Mouse (Mus musculus): ENCODE measurements around the gene Atxn1. TPM values are rescaled to one million over a fixed set of nuclear protein-coding genes. Genes with fewer than 3 reads are reported as not detected.
A peak's percentile ranks its signal among the peaks of the same experiment; 100 is the strongest.

Gene Atxn1
- total RNA-seq, 2 experiments from 2014 or later, result 36.1 to 52.4 TPM

GRCm38 (mm10) chr13:45576185-45576584 lies 388.6 kb downstream of the Atxn1 start:
- DNase-seq, result peak; percentile 63 to 81

- DNase-seq, result peak; percentile 63 to 78
Measured at GRCm38 (mm10) chr13:45572768-45573167, 392.0 kb downstream of the Atxn1 start.

GRCm38 (mm10) chr13:45571795-45572262 lies 393.0 kb downstream of the Atxn1 start:
- peak; percentile 71 to 83 for DNase-seq

- peak in 1 of 2 experiments; percentile 2 for DNase-seq
Measured at GRCm38 (mm10) chr13:45569932-45570331, 394.9 kb downstream of the Atxn1 start.

GRCm38 (mm10) chr13:45564946-45565345 lies 399.9 kb downstream of the Atxn1 start:
- DNase-seq, result no peak

GRCm38 (mm10) chr13:45562011-45562410 lies 402.8 kb downstream of the Atxn1 start:
- DNase-seq, result peak in 1 of 2 experiments; percentile 36

- DNase-seq, result peak in 1 of 2 experiments; percentile 24
Measured at GRCm38 (mm10) chr13:45560543-45560942, 404.3 kb downstream of the Atxn1 start.

- no peak for DNase-seq
Measured at GRCm38 (mm10) chr13:45559258-45559657, 405.6 kb downstream of the Atxn1 start.

GRCm38 (mm10) chr13:45558367-45558766 lies 406.4 kb downstream of the Atxn1 start:
- DNase-seq, result no peak

GRCm38 (mm10) chr13:45553674-45554073 lies 411.1 kb downstream of the Atxn1 start:
- DNase-seq, result peak; percentile 31 to 37

- no peak for DNase-seq
Measured at GRCm38 (mm10) chr13:45547549-45547948, 417.3 kb downstream of the Atxn1 start.

- DNase-seq, result no peak
Measured at GRCm38 (mm10) chr13:45546946-45547345, 417.9 kb downstream of the Atxn1 start.

GRCm38 (mm10) chr13:45545974-45546373 lies 418.8 kb downstream of the Atxn1 start:
- peak in 1 of 2 experiments; percentile 15 for DNase-seq

- peak; percentile 67 to 83 for DNase-seq
Measured at GRCm38 (mm10) chr13:45539205-45539568, 425.6 kb downstream of the Atxn1 start.

GRCm38 (mm10) chr13:45538532-45539204 lies 426.1 kb downstream of the Atxn1 start:
- peak; percentile 61 to 71 for DNase-seq

GRCm38 (mm10) chr13:45538091-45538490 lies 426.7 kb downstream of the Atxn1 start:
- DNase-seq, result no peak

- no peak for DNase-seq
Measured at GRCm38 (mm10) chr13:45537110-45537509, 427.7 kb downstream of the Atxn1 start.

- DNase-seq, result no peak
Measured at GRCm38 (mm10) chr13:45535731-45536453, 428.9 kb downstream of the Atxn1 start.

- DNase-seq, result peak; percentile 9 to 20
Measured at GRCm38 (mm10) chr13:45530754-45531153, 434.1 kb downstream of the Atxn1 start.

- DNase-seq, result no peak
Measured at GRCm38 (mm10) chr13:45528787-45529186, 436.0 kb downstream of the Atxn1 start.

- DNase-seq, result no peak
Measured at GRCm38 (mm10) chr13:45527232-45527964, 437.4 kb downstream of the Atxn1 start.

GRCm38 (mm10) chr13:45526230-45526629 lies 438.6 kb downstream of the Atxn1 start:
- DNase-seq, result no peak
